Mouse (Mus musculus) myocyte (in vitro differentiated cells): Measurements from ENCODE around the gene Slc25a48. TPM values are rescaled to one million over a fixed set of nuclear protein-coding genes. Genes with fewer than 3 reads are reported as not detected.

Source experiments
- H3K27me3 ChIP-seq: one replicate; pipeline ENCODE4 v1.6.1; 2011; ENCODE audit not compliant: control insufficient read depth, insufficient read depth, insufficient read length
- H3K36me3 ChIP-seq: one replicate; pipeline ENCODE4 v1.6.1; 2011; ENCODE audit not compliant: control insufficient read depth, insufficient read depth
- H3K4me2 ChIP-seq: one replicate; pipeline ENCODE4 v1.6.1; 2011; ENCODE audit warnings: low read depth, control low read depth
- H3K4me3 ChIP-seq: one replicate; pipeline ENCODE4 v1.5.1; 2011; ENCODE audit warnings: mild to moderate bottlenecking, control low read depth, moderate library complexity
- H3K79me2 ChIP-seq: one replicate; pipeline ENCODE4 v1.6.1; 2011; ENCODE audit not compliant: control insufficient read depth, insufficient read depth
- H3ac ChIP-seq: one replicate; pipeline ENCODE4 v1.6.1; 2011; ENCODE audit not compliant: control insufficient read depth, insufficient read length
- CEBPB ChIP-seq: IDR thresholded peaks from 2 replicates; pipeline ENCODE4 v1.6.1; 2011; ENCODE audit warnings: mild to moderate bottlenecking, moderate library complexity; ENCODE audit not compliant: poor library complexity, insufficient read depth, severe bottlenecking
- E2F4 ChIP-seq: IDR thresholded peaks from one replicate; pipeline ENCODE4 v1.6.1; 2011; ENCODE audit warnings: mild to moderate bottlenecking, control low read depth, moderate library complexity; ENCODE audit not compliant: insufficient read depth
- MAX ChIP-seq: IDR thresholded peaks from one replicate; pipeline ENCODE4 v1.6.1; 2011; ENCODE audit warnings: low read depth, mild to moderate bottlenecking, control low read depth
- MYOD1 ChIP-seq, 3 experiments: IDR thresholded peaks; one replicate each; pipeline ENCODE4 v1.6.1; 2011; ENCODE audit warnings: control low read depth in 2 of 3, low read depth in 2 of 3, mild to moderate bottlenecking in 2 of 3, moderate library complexity in 1 of 3; ENCODE audit not compliant: insufficient read length in 2 of 3, control insufficient read depth in 1 of 3
- MYOG ChIP-seq, 3 experiments: IDR thresholded peaks; one replicate each; pipeline ENCODE4 v1.6.1; 2011; ENCODE audit warnings: control low read depth in 2 of 3, low read depth in 2 of 3, mild to moderate bottlenecking in 2 of 3; ENCODE audit not compliant: insufficient read length in 2 of 3, control insufficient read depth in 1 of 3, insufficient read depth in 1 of 3
- POLR2A ChIP-seq: IDR thresholded peaks from one replicate; pipeline ENCODE4 v1.6.1; 2011; ENCODE audit warnings: low read depth, mild to moderate bottlenecking, control low read depth, moderate library complexity; ENCODE audit not compliant: insufficient read length
- POLR2AphosphoS2 ChIP-seq: IDR thresholded peaks from one replicate; pipeline ENCODE4 v1.6.1; 2011; ENCODE audit warnings: low read depth, control low read depth; ENCODE audit not compliant: insufficient read length
- REST ChIP-seq: IDR thresholded peaks from one replicate; pipeline ENCODE4 v1.6.1; 2011; ENCODE audit warnings: mild to moderate bottlenecking, control low read depth, moderate library complexity; ENCODE audit not compliant: insufficient read depth, insufficient read length
- SRF ChIP-seq: IDR thresholded peaks from one replicate; pipeline ENCODE4 v1.6.1; 2011; ENCODE audit warnings: low read depth; ENCODE audit not compliant: control insufficient read depth, insufficient read length
- TCF12 ChIP-seq: IDR thresholded peaks from one replicate; pipeline ENCODE4 v1.6.1; 2011; ENCODE audit warnings: mild to moderate bottlenecking, control low read depth; ENCODE audit not compliant: poor library complexity, insufficient read depth, severe bottlenecking
- TCF3 ChIP-seq: IDR thresholded peaks from one replicate; pipeline ENCODE4 v1.6.1; 2011; ENCODE audit warnings: low read depth, control low read depth; ENCODE audit not compliant: insufficient read length
- USF1 ChIP-seq: IDR thresholded peaks from one replicate; pipeline ENCODE4 v1.6.1; 2011; ENCODE audit warnings: low read depth, mild to moderate bottlenecking, control low read depth, moderate library complexity
- polyA plus RNA-seq: library from polyadenylated mRNA; unstranded; fragments of >200 nt; fragmentation: generic; extraction: Trizol; gene quantifications from one replicate; pipeline ENCODE4 v1.2.1, GENCODE M21; 2012; ENCODE audit warnings: missing spikeins

Slc25a48 gene
- polyA plus RNA-seq, 1 experiment: not detected

- H3ac ChIP-seq: no peak overlapping the region
- no peak overlapping the region for H3K4me2 ChIP-seq
- H3K4me3 ChIP-seq: no peak overlapping the region
- no peaks in the 10 kb centered on the region for H3K36me3 ChIP-seq
- H3K79me2 ChIP-seq: no peaks in the 10 kb centered on the region
- peaks cover 12% of the 10 kb centered on the region for H3K27me3 ChIP-seq
- no peak for TF ChIP-seq CEBPB
- TF ChIP-seq TCF12: no peak
Observed at GRCm38 (mm10) chr13:56463261-56463660, 25.1 kb downstream of the Slc25a48 start.

- Histone ChIP-seq H3ac (no peak overlapping the region), H3K4me3 (no peak overlapping the region)
- TF ChIP-seq MYOG (IDR thresholded peaks at IDR 0.05; ENCODE audit: control insufficient read depth in 1 of 3, insufficient read depth in 1 of 3, insufficient read length in 2 of 3, low read depth in 2 of 3) (no peak), CEBPB (no peak), USF1 (no peak), TCF12 (no peak), MAX (no peak), SRF (no peak), POLR2AphosphoS2 (no peak), REST (no peak), E2F4 (no peak)
Observed at GRCm38 (mm10) chr13:56463750-56464149, 25.6 kb downstream of the Slc25a48 start.

GRCm38 (mm10) chr13:56467786-56468185, 29.6 kb downstream of the Slc25a48 start:
- H3K36me3 ChIP-seq: no peaks in the 10 kb centered on the region

More at GRCm38 (mm10) chr13:56463750-56464149, 25.6 kb downstream of the Slc25a48 start:
- no peaks in the 10 kb centered on the region for H3K79me2 ChIP-seq
- H3K36me3 ChIP-seq: no peaks in the 10 kb centered on the region
- H3K27me3 ChIP-seq: peaks cover 13% of the 10 kb centered on the region
- no peak overlapping the region for H3K4me2 ChIP-seq

DNA sequence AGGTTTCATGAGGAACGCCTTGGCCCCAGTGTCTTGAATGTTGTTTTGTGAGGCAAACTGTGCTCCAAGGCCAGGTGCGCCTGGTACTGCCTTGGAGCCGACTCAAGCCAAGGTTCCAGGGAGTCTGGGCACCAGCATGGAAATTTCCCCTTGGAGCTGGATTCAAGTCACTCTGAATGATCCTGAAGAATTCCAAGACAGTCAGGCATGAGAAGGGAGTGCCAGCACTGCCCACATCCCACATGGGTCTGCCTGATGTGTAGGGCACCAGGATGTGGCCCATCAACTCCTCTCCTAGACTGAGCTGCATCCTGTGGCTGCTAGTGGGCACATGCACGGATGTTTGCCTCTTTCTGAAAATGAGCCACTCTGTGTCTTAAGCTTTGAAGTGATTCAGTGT, 30.4 kb downstream of the Slc25a48 start:
- no peaks in the 10 kb centered on the region for H3K79me2 ChIP-seq
- TF ChIP-seq POLR2A (no peak), MYOG (IDR thresholded peaks at IDR 0.05; ENCODE audit: control insufficient read depth in 1 of 3, insufficient read depth in 1 of 3, insufficient read length in 2 of 3, low read depth in 2 of 3) (no peak), TCF12 (no peak), MAX (no peak), POLR2AphosphoS2 (no peak), MYOD1 (IDR thresholded peaks at IDR 0.05; ENCODE audit: control insufficient read depth in 1 of 3, insufficient read length in 2 of 3, low read depth in 2 of 3) (no peak), SRF (no peak), TCF3 (no peak), CEBPB (no peak), REST (no peak), E2F4 (no peak), USF1 (no peak)
- no peak overlapping the region for H3K4me2 ChIP-seq
- no peaks in the 10 kb centered on the region for H3K36me3 ChIP-seq
- H3ac ChIP-seq: no peak overlapping the region
- no peak overlapping the region for H3K4me3 ChIP-seq
- peaks cover 13% of the 10 kb centered on the region for H3K27me3 ChIP-seq

More at GRCm38 (mm10) chr13:56467786-56468185, 29.6 kb downstream of the Slc25a48 start:
- H3K4me3 ChIP-seq: no peak overlapping the region
- no peak overlapping the region for H3ac ChIP-seq
- H3K79me2 ChIP-seq: no peaks in the 10 kb centered on the region
- no peak overlapping the region for H3K4me2 ChIP-seq
- TF ChIP-seq REST (no peak), USF1 (no peak), TCF12 (no peak), POLR2A (no peak), MAX (no peak), TCF3 (no peak), MYOD1 (IDR thresholded peaks at IDR 0.05; ENCODE audit: control insufficient read depth in 1 of 3, insufficient read length in 2 of 3, low read depth in 2 of 3) (no peak), MYOG (IDR thresholded peaks at IDR 0.05; ENCODE audit: control insufficient read depth in 1 of 3, insufficient read depth in 1 of 3, insufficient read length in 2 of 3, low read depth in 2 of 3) (no peak)
- H3K27me3 ChIP-seq: peaks cover 13% of the 10 kb centered on the region

DNA sequence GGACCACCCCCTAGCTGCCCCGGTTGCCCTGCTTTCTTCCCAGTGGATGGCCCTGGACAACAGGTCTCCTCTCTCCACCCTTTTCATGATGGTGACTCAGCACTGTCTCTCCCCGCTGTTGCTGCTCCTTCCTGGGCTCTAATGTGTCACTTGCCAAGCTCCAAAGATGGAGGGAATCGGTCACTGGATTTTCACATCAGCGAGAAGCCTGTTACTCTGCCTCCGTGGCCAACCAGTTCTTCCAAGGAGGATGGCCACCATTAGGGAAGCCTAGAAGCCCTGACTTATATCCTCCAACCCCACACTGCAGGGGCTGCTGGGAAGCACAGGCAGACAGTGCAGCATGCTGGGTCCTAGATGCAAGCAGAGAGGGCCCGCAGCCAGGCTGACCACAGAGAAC, 33.1 kb downstream of the Slc25a48 start:
- H3ac ChIP-seq: no peak overlapping the region
- TF ChIP-seq CEBPB (no peak), REST (no peak), USF1 (no peak), POLR2A (no peak), POLR2AphosphoS2 (no peak), TCF3 (no peak)
- H3K4me3 ChIP-seq: no peak overlapping the region
- H3K4me2 ChIP-seq: no peak overlapping the region
- peaks cover 7% of the 10 kb centered on the region for H3K27me3 ChIP-seq
- H3K79me2 ChIP-seq: no peaks in the 10 kb centered on the region
- H3K36me3 ChIP-seq: no peaks in the 10 kb centered on the region
